Mouse (Mus musculus) forebrain, embryonic 12.5 days (tissue): ENCODE measurements around the gene Dnajc16. TPM values are rescaled to one million over a fixed set of nuclear protein-coding genes. Genes with fewer than 3 reads are reported as not detected.

ENCODE experiments used
- ATAC-seq: fragments of 200-750 bp; cut with Nextera tagmentation; 2 replicates; pipeline ENCODE4 v1.8.0; 2017; ENCODE audit warnings: moderate TSS enrichment; ENCODE audit not compliant: low FRiP score
- H3K27ac ChIP-seq: fragments of 300-500 bp; sonication (generic); 2 replicates; pipeline ENCODE4 v1.5.1; 2016; ENCODE audit warnings: mild to moderate bottlenecking
- H3K27me3 ChIP-seq: fragments of 300-500 bp; sonication (generic); 2 replicates; pipeline ENCODE4 v1.6.1; 2016; ENCODE audit warnings: mild to moderate bottlenecking
- H3K36me3 ChIP-seq: fragments of 300-500 bp; sonication (generic); replicated peaks from 2 replicates; pipeline ENCODE4 v1.6.1; 2016; ENCODE audit warnings: mild to moderate bottlenecking
- H3K4me1 ChIP-seq: fragments of 300-500 bp; sonication (generic); 2 replicates; pipeline ENCODE4 v1.6.1; 2016
- H3K4me2 ChIP-seq: fragments of 300-500 bp; sonication (generic); 2 replicates; pipeline ENCODE4 v1.6.1; 2016; ENCODE audit warnings: mild to moderate bottlenecking, moderate library complexity
- H3K4me3 ChIP-seq: fragments of 300-500 bp; sonication (generic); replicated peaks from 2 replicates; pipeline ENCODE4 v1.5.1; 2016; ENCODE audit warnings: mild to moderate bottlenecking
- H3K9ac ChIP-seq: fragments of 300-500 bp; sonication (generic); 2 replicates; pipeline ENCODE4 v1.6.1; 2016; ENCODE audit warnings: mild to moderate bottlenecking
- H3K9me3 ChIP-seq: fragments of 300-500 bp; sonication (generic); 2 replicates; pipeline ENCODE4 v1.6.1; 2016
- WGBS: fragments of 180-500 bp; shearing (Covaris S2); methylation state at CpG from one replicate; pipeline ENCODE4 v1.1.7; 2016; 5-methylcytosine and 5-hydroxymethylcytosine counted together
- polyA plus RNA-seq: library from polyadenylated mRNA; unstranded; fragments of >200 nt; fragmentation: Nextera tagmentation; extraction: Ambion mirVana; gene quantifications from 2 replicates; pipeline ENCODE4 v1.2.1, GENCODE M21; 2016

The Dnajc16 gene
- polyA plus RNA-seq, 1 experiment from 2014 or later: 6.7 TPM

- no peaks in the 10 kb centered on the region for H3K27me3 ChIP-seq
- peak within 1 kb of the TSS; percentile 65 for H3K4me2 ChIP-seq
- H3K36me3 ChIP-seq: peaks cover 22% of the 10 kb centered on the region
- peak within 1 kb of the TSS; percentile 68 for H3K4me3 ChIP-seq
- no peaks in the 10 kb centered on the region for H3K9me3 ChIP-seq
- peak; percentile 81 for ATAC-seq
- peaks cover 32% of the 10 kb centered on the region for H3K4me1 ChIP-seq
- H3K9ac ChIP-seq: peak within 1 kb of the TSS; percentile 71
- H3K27ac ChIP-seq: peak within 1 kb of the TSS; percentile 92
- WGBS: under 1% methylated on average over 67 of the region's 80 CpGs
These were observed 2.8 kb upstream of the Dnajc16 start, which contains the start of gene Casp9 for GRCm38 (mm10) chr4:141793282-141794151. Gene Casp9, plus strand, starts transcription at chr4:141793612.

GRCm38 (mm10) chr4:141792554-141793281 lies 2.0 kb upstream of the Dnajc16 start:
- peak overlapping the region; percentile 68 for H3K4me3 ChIP-seq
- H3K36me3 ChIP-seq: peaks cover 17% of the 10 kb centered on the region
- peak overlapping the region; percentile 65 for H3K4me2 ChIP-seq
- peak overlapping the region; percentile 71 for H3K9ac ChIP-seq
- 12% methylated on average over 10 of the region's 10 CpGs for WGBS
- ATAC-seq: no peak
- peaks cover 32% of the 10 kb centered on the region for H3K4me1 ChIP-seq
- peak overlapping the region; percentile 92 for H3K27ac ChIP-seq
- no peaks in the 10 kb centered on the region for H3K27me3 ChIP-seq
- no peaks in the 10 kb centered on the region for H3K9me3 ChIP-seq

GRCm38 (mm10) chr4:141791951-141792350 lies 1.2 kb upstream of the Dnajc16 start:
- H3K27me3 ChIP-seq: no peaks in the 10 kb centered on the region
- no peak for ATAC-seq
- WGBS: 81% methylated on average over 8 of the region's 8 CpGs

GRCm38 (mm10) chr4:141791486-141791885 lies 755 bp upstream of the Dnajc16 start:
- Histone ChIP-seq H3K4me2 (no peak overlapping the region), H3K36me3 (peaks cover 11% of the 10 kb centered on the region), H3K9me3 (no peaks in the 10 kb centered on the region), H3K4me3 (no peak overlapping the region), H3K27me3 (no peaks in the 10 kb centered on the region), H3K4me1 (peaks cover 32% of the 10 kb centered on the region), H3K27ac (no peak overlapping the region), H3K9ac (no peak overlapping the region)
- WGBS: 90% methylated on average over 7 of the region's 7 CpGs
- no peak for ATAC-seq

More at GRCm38 (mm10) chr4:141791951-141792350, 1.2 kb upstream of the Dnajc16 start:
- H3K4me3 ChIP-seq: no peak overlapping the region
- no peak overlapping the region for H3K4me2 ChIP-seq
- no peak overlapping the region for H3K27ac ChIP-seq
- no peak overlapping the region for H3K9ac ChIP-seq
- H3K4me1 ChIP-seq: peaks cover 32% of the 10 kb centered on the region
- no peaks in the 10 kb centered on the region for H3K9me3 ChIP-seq
- H3K36me3 ChIP-seq: peaks cover 16% of the 10 kb centered on the region

GRCm38 (mm10) chr4:141789564-141790218 lies 1.0 kb downstream of the Dnajc16 start:
- Histone ChIP-seq H3K9ac (peak overlapping the region; percentile 94), H3K36me3 (peaks cover 20% of the 10 kb centered on the region), H3K9me3 (no peaks in the 10 kb centered on the region), H3K4me1 (peaks cover 20% of the 10 kb centered on the region), H3K4me2 (peak overlapping the region; percentile 81), H3K27ac (peak overlapping the region; percentile 72; the same call in 1 of the 2 replicates), H3K4me3 (peak overlapping the region; percentile 96), H3K27me3 (no peaks in the 10 kb centered on the region)
- no peak for ATAC-seq
- 55% methylated on average over 3 of the region's 3 CpGs for WGBS

- WGBS: 91% methylated on average over 7 of the region's 7 CpGs
- no peak overlapping the region for H3K27ac ChIP-seq
- no peak overlapping the region for H3K9ac ChIP-seq
These were observed 3.3 kb downstream of the Dnajc16 start for GRCm38 (mm10) chr4:141787462-141787861.

GRCm38 (mm10) chr4:141787046-141787445 lies 3.7 kb downstream of the Dnajc16 start:
- no peak overlapping the region for H3K27ac ChIP-seq
- ATAC-seq: no peak
- peaks cover 44% of the 10 kb centered on the region for H3K36me3 ChIP-seq

More at GRCm38 (mm10) chr4:141787462-141787861, 3.3 kb downstream of the Dnajc16 start:
- ATAC-seq: no peak
- H3K36me3 ChIP-seq: peaks cover 40% of the 10 kb centered on the region
- H3K9me3 ChIP-seq: no peaks in the 10 kb centered on the region
- H3K4me3 ChIP-seq: no peak overlapping the region
- no peak overlapping the region for H3K4me2 ChIP-seq
- no peaks in the 10 kb centered on the region for H3K27me3 ChIP-seq
- H3K4me1 ChIP-seq: peaks cover 9% of the 10 kb centered on the region

GRCm38 (mm10) chr4:141786141-141786540 lies 4.6 kb downstream of the Dnajc16 start:
- Histone ChIP-seq H3K9ac (no peak overlapping the region), H3K4me1 (peaks cover 8% of the 10 kb centered on the region), H3K27ac (no peak overlapping the region), H3K27me3 (no peaks in the 10 kb centered on the region), H3K9me3 (no peaks in the 10 kb centered on the region), H3K4me2 (no peak overlapping the region), H3K36me3 (peaks cover 53% of the 10 kb centered on the region), H3K4me3 (no peak overlapping the region)
- 95% methylated on average over 13 of the region's 13 CpGs for WGBS
- no peak for ATAC-seq

More at GRCm38 (mm10) chr4:141787046-141787445, 3.7 kb downstream of the Dnajc16 start:
- Histone ChIP-seq H3K9ac (no peak overlapping the region), H3K4me3 (no peak overlapping the region), H3K4me2 (no peak overlapping the region), H3K27me3 (no peaks in the 10 kb centered on the region), H3K4me1 (peaks cover 9% of the 10 kb centered on the region), H3K9me3 (no peaks in the 10 kb centered on the region)
- 82% methylated on average over 6 of the region's 6 CpGs for WGBS

GRCm38 (mm10) chr4:141784835-141785234 lies 5.9 kb downstream of the Dnajc16 start:
- Histone ChIP-seq H3K4me1 (peaks cover 3% of the 10 kb centered on the region), H3K4me2 (no peak overlapping the region), H3K4me3 (no peak overlapping the region), H3K36me3 (peaks cover 66% of the 10 kb centered on the region), H3K27ac (no peak overlapping the region), H3K27me3 (no peaks in the 10 kb centered on the region), H3K9me3 (no peaks in the 10 kb centered on the region), H3K9ac (no peak overlapping the region)
- no peak for ATAC-seq
- WGBS: 87% methylated on average over 5 of the region's 5 CpGs

GRCm38 (mm10) chr4:141781201-141781985 lies 9.3 kb downstream of the Dnajc16 start:
- ATAC-seq: no peak
- H3K9me3 ChIP-seq: no peaks in the 10 kb centered on the region
- H3K4me2 ChIP-seq: no peak overlapping the region
- H3K27ac ChIP-seq: no peak overlapping the region
- 96% methylated on average over 8 of the region's 8 CpGs for WGBS
- no peak overlapping the region for H3K9ac ChIP-seq
- H3K27me3 ChIP-seq: no peaks in the 10 kb centered on the region
- H3K4me3 ChIP-seq: no peak overlapping the region
- H3K4me1 ChIP-seq: no peaks in the 10 kb centered on the region
- H3K36me3 ChIP-seq: peaks cover 88% of the 10 kb centered on the region

GRCm38 (mm10) chr4:141779828-141780227 lies 10.9 kb downstream of the Dnajc16 start:
- WGBS: 92% methylated on average over 8 of the region's 8 CpGs
- H3K4me1 ChIP-seq: no peaks in the 10 kb centered on the region
- no peak overlapping the region for H3K9ac ChIP-seq
- no peak overlapping the region for H3K4me3 ChIP-seq
- no peak overlapping the region for H3K4me2 ChIP-seq
- no peak for ATAC-seq
- H3K36me3 ChIP-seq: peaks cover 92% of the 10 kb centered on the region
- H3K27me3 ChIP-seq: no peaks in the 10 kb centered on the region
- H3K27ac ChIP-seq: no peak overlapping the region
- no peaks in the 10 kb centered on the region for H3K9me3 ChIP-seq
